Mouse (Mus musculus): Measurements from ENCODE around the gene Golga5. TPM values are rescaled to one million over a fixed set of nuclear protein-coding genes. Genes with fewer than 3 reads are reported as not detected.

Gene Golga5
- total RNA-seq, 4 experiments from 2014 or later: 25.9 to 27.9 (median 27.3) TPM

DNA sequence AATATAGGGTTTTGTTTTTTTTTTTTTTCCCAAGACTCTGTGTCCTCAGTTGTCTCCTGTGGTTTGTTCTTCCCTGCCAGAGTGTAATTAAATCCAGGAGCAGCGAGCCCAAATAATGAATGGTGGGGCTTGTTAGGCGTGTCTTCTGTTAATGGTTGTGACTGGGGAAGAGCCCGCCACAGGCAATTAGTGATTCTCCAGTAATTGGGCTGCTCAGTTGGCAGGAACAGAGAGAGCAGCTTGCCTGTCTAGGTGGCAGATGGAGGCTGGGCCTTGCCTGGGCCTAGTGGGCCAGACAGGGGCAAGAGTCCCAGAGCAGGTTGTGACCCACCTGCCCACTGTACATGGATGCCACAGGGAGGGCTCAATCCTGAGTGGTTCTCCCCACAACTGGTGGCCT lies 42.4 kb downstream of the Golga5 start:
- no peak for DNase-seq (ENCODE audit: low spot score)

DNA sequence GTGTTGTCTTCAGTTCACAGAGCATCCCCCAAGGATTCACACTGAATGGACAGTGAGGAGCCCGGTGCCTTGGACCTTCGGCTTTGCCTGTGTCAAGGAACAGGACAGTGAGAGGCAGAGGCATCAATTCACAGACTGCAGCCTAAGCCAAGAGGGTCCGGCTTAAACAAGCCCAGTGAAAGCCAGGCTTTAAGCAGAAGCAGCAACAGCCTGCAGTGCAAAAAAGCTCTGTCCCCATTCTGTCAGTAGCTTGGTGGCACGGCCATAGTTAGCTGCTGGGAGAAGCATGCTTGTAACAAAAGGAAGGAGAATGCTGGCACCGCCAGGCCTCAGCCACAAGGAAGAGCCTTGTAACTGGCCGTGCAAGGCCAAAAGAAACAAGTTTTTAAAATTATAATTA lies 45.2 kb downstream of the Golga5 start:
- no peak for DNase-seq (ENCODE audit: low spot score)

DNA sequence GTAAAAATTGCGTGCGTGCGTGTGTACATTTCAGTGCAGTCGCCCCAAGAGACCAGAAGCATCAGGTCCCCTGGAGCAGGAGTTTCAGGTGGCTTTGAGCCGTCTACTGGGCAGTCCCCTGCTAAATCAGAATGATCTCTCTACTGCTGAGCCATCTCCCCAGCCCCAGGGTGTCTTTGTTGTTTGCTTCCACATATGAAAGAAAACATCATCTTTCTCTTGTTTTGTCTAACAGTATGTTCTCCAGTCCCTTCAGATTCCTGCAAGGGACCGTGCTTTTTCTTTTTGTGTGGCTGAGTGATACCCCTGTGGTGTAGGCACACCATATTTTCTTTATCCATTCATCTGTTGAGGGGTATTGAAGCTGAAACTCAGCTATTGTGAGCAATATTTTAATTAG lies 45.8 kb downstream of the Golga5 start:
- DNase-seq (ENCODE audit: low spot score): no peak

DNA sequence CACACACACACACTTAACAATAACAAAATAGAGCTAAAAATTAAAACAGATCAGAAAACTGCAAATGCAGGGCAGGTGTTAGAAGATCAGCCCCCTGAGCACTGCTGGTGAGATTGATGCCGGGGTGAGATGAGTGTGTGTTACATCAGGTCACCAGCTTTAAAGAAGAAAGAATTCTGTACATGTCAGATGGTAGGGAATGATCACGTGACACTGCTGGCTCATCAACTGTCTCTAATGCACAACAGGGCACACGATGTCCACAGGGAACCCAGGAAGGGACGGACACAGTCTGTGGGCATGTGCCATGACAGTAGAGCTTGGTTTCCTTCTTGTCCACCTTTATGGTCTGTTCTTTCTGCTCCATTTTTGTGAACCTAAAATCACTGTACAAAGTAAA lies 47.2 kb downstream of the Golga5 start:
- no peak for DNase-seq (ENCODE audit: low spot score)

DNA sequence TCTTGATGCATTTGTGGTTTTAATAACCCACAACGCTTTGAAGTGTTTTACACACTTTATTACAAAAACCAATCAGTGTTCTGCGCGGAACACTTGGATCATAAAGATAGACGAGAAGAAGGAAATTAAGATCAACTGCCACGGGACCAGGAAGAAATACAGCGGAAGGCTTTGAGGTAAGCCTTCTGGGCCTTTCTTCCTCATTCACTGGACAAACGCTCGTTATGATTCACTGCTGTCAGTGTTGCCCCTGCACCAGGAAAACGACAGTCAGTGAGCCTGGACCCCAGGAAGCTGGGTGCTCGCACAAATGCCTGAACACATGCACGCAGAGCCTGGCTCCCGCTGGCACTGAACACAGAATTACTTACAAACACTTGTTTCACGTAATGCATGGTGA lies 48.7 kb downstream of the Golga5 start:
- DNase-seq (ENCODE audit: low spot score): no peak

DNA sequence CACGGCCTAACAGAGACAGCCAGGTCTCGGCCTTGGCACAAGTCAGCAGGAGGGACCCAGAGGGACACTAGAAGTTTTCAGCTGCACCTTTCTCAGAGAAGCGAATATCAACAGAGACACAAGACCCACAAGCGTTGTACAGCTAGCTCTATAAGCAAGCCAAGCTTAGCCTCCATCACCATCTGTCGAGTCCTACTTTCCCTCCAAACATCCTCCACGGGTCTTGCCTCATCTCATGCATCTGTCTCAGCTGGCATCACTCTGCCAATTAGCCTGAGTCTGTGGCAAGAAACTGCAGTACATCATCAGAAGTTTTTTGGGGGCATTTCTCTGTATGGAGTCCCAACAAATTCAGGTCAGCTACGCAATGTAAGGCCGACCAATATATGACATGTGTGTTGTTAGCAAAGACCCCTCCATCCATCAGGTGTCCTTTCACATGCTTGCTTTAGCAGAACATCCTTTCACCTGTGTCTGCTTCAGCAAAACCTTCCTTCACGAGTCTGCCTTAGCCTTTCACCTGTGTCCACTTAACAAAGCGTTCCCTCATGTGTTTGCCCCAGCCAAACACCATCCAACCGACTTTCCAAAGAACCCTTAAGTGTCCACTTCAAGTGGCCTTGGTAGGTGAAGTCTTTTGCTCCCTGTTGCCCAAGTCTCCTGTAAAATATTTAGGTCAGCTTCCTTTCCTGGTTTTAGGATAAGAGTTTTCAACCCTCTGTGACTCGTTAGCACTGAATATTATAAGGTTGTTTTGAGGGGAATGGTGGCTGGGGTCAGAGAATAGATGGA lies 51.2 kb downstream of the Golga5 start:
- DNase-seq (ENCODE audit: low spot score): no peak

DNA sequence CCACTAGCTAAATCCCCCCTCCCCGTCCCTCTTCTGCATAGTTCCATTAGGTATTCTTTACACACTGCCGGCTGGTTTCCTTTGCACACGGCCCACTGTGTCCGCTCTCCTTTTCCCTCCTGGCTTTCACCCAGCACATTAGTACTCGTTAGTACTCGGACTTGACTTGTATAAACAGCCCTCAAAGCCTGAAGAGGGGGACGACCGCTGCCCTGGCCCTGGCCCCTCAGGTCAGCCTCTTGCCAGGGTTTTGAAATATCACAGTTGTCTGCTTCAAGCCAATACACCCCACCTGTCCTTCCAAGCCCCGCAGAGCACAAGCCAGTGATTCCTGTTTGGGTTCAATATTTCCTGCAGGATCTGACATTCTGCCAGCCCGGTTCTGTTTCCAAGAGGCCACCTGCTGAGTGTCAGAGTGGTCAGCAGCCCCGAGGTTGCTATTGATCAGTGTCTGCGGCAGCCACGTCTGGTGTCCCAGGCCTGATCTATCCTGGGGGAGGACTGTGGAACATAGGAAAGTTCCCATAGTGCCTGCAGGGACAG lies 52.9 kb downstream of the Golga5 start:
- DNase-seq (ENCODE audit: low spot score): no peak

DNA sequence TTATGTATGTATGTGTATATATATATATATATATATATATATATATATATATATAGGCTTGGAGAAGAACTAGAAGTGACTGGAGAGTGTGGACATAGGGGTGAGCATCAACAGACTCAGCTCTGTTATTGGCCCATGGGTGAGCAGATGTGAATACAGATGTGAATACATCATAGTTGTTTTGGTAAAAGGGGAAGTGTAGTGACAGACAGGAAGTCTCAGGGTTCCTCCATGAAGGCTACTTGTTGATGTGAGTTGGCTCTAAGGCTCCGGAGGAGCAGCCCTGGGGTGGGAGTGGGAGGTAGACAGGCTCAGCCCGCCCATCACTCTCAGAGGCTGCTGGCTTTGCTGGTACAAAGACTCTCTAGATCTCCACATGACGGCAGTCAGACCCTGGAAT lies 55.3 kb downstream of the Golga5 start:
- DNase-seq (ENCODE audit: low spot score): no peak

DNA sequence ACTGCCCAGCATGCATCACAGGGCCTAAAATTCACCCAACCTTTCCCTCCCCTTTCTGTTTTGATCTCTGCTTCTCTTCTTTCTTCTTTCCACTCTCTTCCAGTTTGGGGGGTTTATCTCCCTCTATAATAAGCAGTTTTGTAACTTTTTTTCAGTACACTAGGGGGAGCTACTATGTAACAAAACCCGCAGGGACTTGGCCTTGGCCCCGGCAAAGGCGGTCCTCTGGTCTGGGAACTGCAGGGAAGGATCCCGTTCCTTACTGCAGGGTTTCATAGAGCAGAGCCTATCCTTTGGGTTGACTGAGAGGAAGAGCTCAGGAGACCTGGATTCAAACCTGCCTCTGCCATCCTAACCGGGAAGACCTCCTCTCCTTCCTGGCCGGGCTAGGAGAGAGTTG lies 55.8 kb downstream of the Golga5 start:
- DNase-seq (ENCODE audit: low spot score): peak; percentile 33

DNA sequence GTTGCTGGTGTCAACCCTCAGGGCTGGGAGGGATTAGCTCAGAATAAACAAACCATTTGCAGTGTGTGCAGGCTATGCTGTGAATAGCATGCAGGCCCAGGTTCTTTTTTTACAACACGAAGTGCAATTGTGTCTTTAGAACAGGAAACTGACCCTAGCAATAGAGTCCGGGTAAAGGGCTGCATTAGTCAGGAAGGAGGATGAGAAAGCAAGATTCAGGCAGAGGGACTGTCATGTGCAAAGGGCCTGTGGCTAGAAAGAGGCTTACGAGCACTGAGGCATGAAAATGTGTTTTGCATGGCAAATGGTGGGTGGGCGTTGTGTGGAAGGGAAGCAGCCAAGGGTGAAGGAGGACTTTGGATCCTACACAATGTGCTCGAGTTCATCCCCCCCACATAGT lies 59.1 kb downstream of the Golga5 start:
- DNase-seq (ENCODE audit: low spot score): no peak

DNA sequence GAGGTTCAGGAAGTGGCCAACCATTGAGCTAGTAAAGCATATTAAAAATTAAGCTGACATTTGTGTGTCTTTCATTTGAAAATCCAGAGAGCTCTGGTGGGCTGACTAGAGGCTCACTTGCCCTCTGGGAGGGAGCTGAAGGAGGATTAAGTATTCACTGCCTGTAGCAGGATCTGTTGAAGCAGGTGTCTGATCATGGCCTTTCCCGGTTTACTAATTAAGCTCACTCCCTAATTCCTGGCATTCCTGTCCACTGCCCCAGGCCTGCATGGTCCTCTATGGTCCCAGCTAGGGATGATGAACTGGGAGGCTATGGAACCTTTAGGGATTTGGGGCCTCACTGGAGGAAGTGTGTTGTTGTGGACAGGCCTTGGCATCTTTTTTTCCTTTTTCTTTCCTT lies 66.9 kb downstream of the Golga5 start:
- DNase-seq (ENCODE audit: low spot score): no peak

DNA sequence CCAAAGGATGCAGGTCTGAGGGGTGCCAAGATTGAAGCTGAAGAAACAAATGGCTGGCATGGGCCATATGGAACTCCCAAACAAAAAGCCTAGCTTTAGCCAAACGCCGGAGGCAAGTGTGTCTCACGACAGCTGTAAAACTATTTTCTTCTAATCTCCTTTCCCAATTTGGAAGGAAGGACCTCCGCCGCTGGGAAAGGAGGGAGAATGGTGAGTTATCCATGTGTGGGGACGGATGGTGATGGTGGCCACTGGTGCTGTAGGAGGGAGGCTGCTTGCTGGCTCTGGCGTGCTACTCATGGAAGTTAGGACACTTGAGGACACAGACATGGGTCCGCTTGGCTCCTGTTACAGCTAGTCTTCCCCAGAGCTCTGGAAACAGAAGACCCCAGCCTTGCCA lies 71.3 kb downstream of the Golga5 start:
- no peak for DNase-seq (ENCODE audit: low spot score)

DNA sequence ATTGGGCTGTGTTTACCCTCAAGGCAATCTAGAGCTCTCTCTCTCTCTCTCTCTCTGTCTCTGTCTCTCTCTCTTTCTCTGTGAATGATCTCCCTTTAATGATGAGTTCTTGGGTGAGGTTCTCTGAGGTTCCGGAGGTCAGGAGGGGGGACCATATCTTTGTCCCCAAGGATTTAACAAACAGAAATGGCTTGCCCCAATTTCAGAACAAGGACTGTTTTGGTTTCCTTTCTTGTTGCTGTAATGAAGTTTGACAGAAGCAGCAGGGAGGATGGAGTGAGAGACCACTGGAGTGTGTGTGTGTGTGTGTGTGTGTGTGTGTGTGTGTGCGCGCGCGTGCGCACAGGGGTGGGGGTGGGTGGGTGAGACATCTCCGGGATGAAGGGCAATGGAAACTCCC lies 72.2 kb downstream of the Golga5 start:
- DNase-seq (ENCODE audit: low spot score): no peak

DNA sequence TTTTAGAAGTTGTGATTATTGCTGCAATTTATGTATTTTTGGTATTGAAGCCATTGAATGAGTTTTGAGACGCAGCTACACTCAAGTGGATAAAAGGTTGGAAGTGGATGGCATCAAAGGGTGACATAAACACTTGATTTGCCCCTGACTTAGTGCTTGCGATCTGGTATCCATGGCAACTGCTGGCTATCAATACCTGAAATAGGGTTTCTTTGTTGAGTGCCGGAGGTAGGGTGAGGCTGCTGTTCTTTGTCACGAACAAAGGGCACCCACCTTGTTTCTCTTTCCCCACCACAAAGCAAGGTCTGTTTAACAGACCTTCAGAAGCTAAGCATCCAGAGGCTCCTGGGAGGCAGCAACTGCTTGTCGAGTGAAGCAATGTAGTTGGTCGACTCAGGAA lies 76.2 kb downstream of the Golga5 start:
- no peak for DNase-seq (ENCODE audit: low spot score)

Other genes starting within 250 kb of the Golga5 start
- gene Rin3, start 186.1 kb upstream of the Golga5 start, total RNA-seq (2022): 10 to 100 TPM; 12.2 to 18.8 (median 17.0) TPM
- 10 to 100 TPM; 53.7 to 64.8 (median 60.5) TPM for gene Lgmn, start 29.3 kb upstream of the Golga5 start, total RNA-seq (2022)
- under 1 TPM in 2 of 4 experiments, not detected in 2; 0.14 TPM for gene Chga, start 85.8 kb downstream of the Golga5 start, total RNA-seq (2022)
- gene Itpk1, start 235.8 kb downstream of the Golga5 start, total RNA-seq (2022): 1 to 10 TPM; 6.9 to 8.0 (median 7.6) TPM

All from heart, adult 8-10 months (tissue).